Mouse (Mus musculus) limb, embryonic 14.5 days (tissue): ENCODE measurements around the gene Pi4k2b. TPM values are rescaled to one million over a fixed set of nuclear protein-coding genes. Genes with fewer than 3 reads are reported as not detected.

Source experiments
- ATAC-seq: fragments of 200-750 bp; cut with Nextera tagmentation; 2 replicates; pipeline ENCODE4 v1.8.0; 2017; ENCODE audit warnings: low read depth, moderate number of reproducible peaks, moderate TSS enrichment; ENCODE audit not compliant: low FRiP score
- DNase-seq: peaks from one replicate; pipeline ENCODE4 v3.0.0-alpha.2; 2015; ENCODE audit warnings: low spot score
- H3K27ac ChIP-seq: fragments of 300-500 bp; sonication (generic); replicated peaks from 2 replicates; pipeline ENCODE4 v1.5.1; 2014; ENCODE audit warnings: low read depth, mild to moderate bottlenecking, low read length, moderate library complexity, mixed read lengths
- H3K27me3 ChIP-seq: fragments of 300-500 bp; sonication (generic); 2 replicates; pipeline ENCODE4 v1.6.1; 2014; ENCODE audit warnings: low read length, mixed read lengths; ENCODE audit not compliant: control insufficient read depth, insufficient read depth
- H3K36me3 ChIP-seq: fragments of 300-500 bp; sonication (generic); 2 replicates; pipeline ENCODE4 v1.6.1; 2014; ENCODE audit warnings: mild to moderate bottlenecking, low read length, moderate library complexity, mixed read lengths; ENCODE audit not compliant: control insufficient read depth, insufficient read depth
- H3K4me1 ChIP-seq: fragments of 300-500 bp; sonication (generic); 2 replicates; pipeline ENCODE4 v1.6.1; 2014; ENCODE audit warnings: antibody characterized with exemption, low read length, mixed read lengths; ENCODE audit not compliant: control insufficient read depth, insufficient read depth
- H3K4me2 ChIP-seq: fragments of 300-500 bp; sonication (generic); replicated peaks from 2 replicates; pipeline ENCODE4 v1.6.1; 2014; ENCODE audit warnings: low read depth, mild to moderate bottlenecking, low read length, moderate library complexity; ENCODE audit not compliant: severe bottlenecking
- H3K4me3 ChIP-seq: fragments of 300-500 bp; sonication (generic); replicated peaks from 2 replicates; pipeline ENCODE4 v1.5.1; 2014; ENCODE audit warnings: low read length
- H3K9ac ChIP-seq: fragments of 300-500 bp; sonication (generic); 2 replicates; pipeline ENCODE4 v1.6.1; 2014; ENCODE audit warnings: mild to moderate bottlenecking, low read depth, low read length, moderate library complexity; ENCODE audit not compliant: severe bottlenecking
- H3K9me3 ChIP-seq: fragments of 300-500 bp; sonication (generic); 2 replicates; pipeline ENCODE4 v1.6.1; 2016; ENCODE audit warnings: low read length; ENCODE audit not compliant: control insufficient read depth
- POLR2A ChIP-seq: fragments of 200-500 bp; IDR thresholded peaks from 2 replicates; pipeline ENCODE4 v1.8.0; 2012; ENCODE audit warnings: inconsistent platforms, mild to moderate bottlenecking, moderate library complexity, borderline replicate concordance; ENCODE audit not compliant: insufficient read depth, insufficient read length; ENCODE audit errors: extremely low read depth
- whole genome bisulfite sequencing: fragments of 180-500 bp; shearing (Covaris S2); extraction: QIAGEN DNeasy Blood & Tissue Kit; methylation state at CpG from one replicate; pipeline ENCODE4 v1.1.7; 2014; 5-methylcytosine and 5-hydroxymethylcytosine counted together
- polyA plus RNA-seq, 2 experiments: library from polyadenylated mRNA; depleted of rRNA in 1 of 2; stranded (reverse) in 1 of 2; unstranded in 1 of 2; fragments of >200 nt; fragmentation: Nextera tagmentation in 1 of 2; extraction: Ambion mirVana in 1 of 2; gene quantifications; 2 replicates each; pipeline versions ENCODE4 v1.2.1 to v1.2.3; 2012 to 2014

Pi4k2b gene
- polyA plus RNA-seq, 2 experiments: 21.9 to 23.3 TPM

GRCm38 (mm10) chr5:52810446-52810845 lies 69.1 kb downstream of the Pi4k2b start:
- no peak overlapping the region for H3K9ac ChIP-seq
- no peak for DNase-seq
- H3K4me1 ChIP-seq: no peaks in the 10 kb centered on the region
- TF ChIP-seq POLR2A: no peak
- peaks cover 19% of the 10 kb centered on the region for H3K36me3 ChIP-seq
- no peak overlapping the region for H3K27ac ChIP-seq
- no peak overlapping the region for H3K4me2 ChIP-seq
- no peak overlapping the region for H3K4me3 ChIP-seq
- ATAC-seq: no peak
- 95% methylated on average over 6 of the region's 6 CpGs for WGBS
- H3K9me3 ChIP-seq: no peaks in the 10 kb centered on the region
- no peaks in the 10 kb centered on the region for H3K27me3 ChIP-seq

- ATAC-seq (no peak), DNase-seq (no peak)
- Histone ChIP-seq H3K9me3 (no peaks in the 10 kb centered on the region), H3K4me3 (no peak overlapping the region), H3K27ac (no peak overlapping the region), H3K36me3 (peaks cover 25% of the 10 kb centered on the region), H3K27me3 (no peaks in the 10 kb centered on the region), H3K9ac (no peak overlapping the region), H3K4me2 (no peak overlapping the region), H3K4me1 (no peaks in the 10 kb centered on the region)
- WGBS: 92% methylated on average over 14 of the region's 14 CpGs
- no peak for TF ChIP-seq POLR2A
Observed at GRCm38 (mm10) chr5:52811056-52811455, 69.7 kb downstream of the Pi4k2b start.

GRCm38 (mm10) chr5:52812456-52812855 lies 71.1 kb downstream of the Pi4k2b start:
- Histone ChIP-seq H3K9ac (no peak overlapping the region), H3K36me3 (peaks cover 37% of the 10 kb centered on the region), H3K4me2 (no peak overlapping the region), H3K27ac (no peak overlapping the region), H3K4me1 (no peaks in the 10 kb centered on the region), H3K9me3 (no peaks in the 10 kb centered on the region), H3K27me3 (no peaks in the 10 kb centered on the region), H3K4me3 (no peak overlapping the region)
- ATAC-seq (no peak), DNase-seq (no peak)
- WGBS: 80% methylated on average over 10 of the region's 10 CpGs
- no peak for TF ChIP-seq POLR2A

GRCm38 (mm10) chr5:52813312-52813711 lies 71.9 kb downstream of the Pi4k2b start:
- no peak for TF ChIP-seq POLR2A
- no peaks in the 10 kb centered on the region for H3K27me3 ChIP-seq
- no peak overlapping the region for H3K9ac ChIP-seq
- no peaks in the 10 kb centered on the region for H3K4me1 ChIP-seq
- no peak overlapping the region for H3K4me2 ChIP-seq
- no peak overlapping the region for H3K27ac ChIP-seq
- no peak for ATAC-seq
- no peak overlapping the region for H3K4me3 ChIP-seq
- H3K9me3 ChIP-seq: no peaks in the 10 kb centered on the region
- 86% methylated on average over 7 of the region's 7 CpGs for WGBS
- H3K36me3 ChIP-seq: peaks cover 35% of the 10 kb centered on the region
- no peak for DNase-seq

GRCm38 (mm10) chr5:52818676-52819075 lies 77.3 kb downstream of the Pi4k2b start:
- ATAC-seq (no peak), DNase-seq (no peak)
- Histone ChIP-seq H3K36me3 (peaks cover 40% of the 10 kb centered on the region), H3K27ac (no peak overlapping the region), H3K4me2 (no peak overlapping the region), H3K4me3 (no peak overlapping the region), H3K9ac (no peak overlapping the region), H3K27me3 (no peaks in the 10 kb centered on the region), H3K9me3 (no peaks in the 10 kb centered on the region), H3K4me1 (no peaks in the 10 kb centered on the region)
- TF ChIP-seq POLR2A: no peak
- 91% methylated on average over 7 of the region's 7 CpGs for WGBS

Other genes with a start within 250 kb of the Pi4k2b start
- gene Lgi2, start 175.1 kb upstream of the Pi4k2b start, polyA plus RNA-seq (2012; rRNA removed): 6.9 and 7.3 TPM in 2 replicates
- gene Lgi2, start 175.1 kb upstream of the Pi4k2b start, polyA plus RNA-seq (2014; fragmentation: Nextera tagmentation; extraction: Ambion mirVana): 3.6 and 3.7 TPM in 2 replicates
- 9.5 and 9.7 TPM in 2 replicates for gene Sepsecs, start 71.9 kb upstream of the Pi4k2b start, polyA plus RNA-seq (2012; rRNA removed)
- gene Sepsecs, start 71.9 kb upstream of the Pi4k2b start, polyA plus RNA-seq (2014; fragmentation: Nextera tagmentation; extraction: Ambion mirVana): 8.0 and 8.3 TPM in 2 replicates
- gene Zcchc4, start 33.8 kb downstream of the Pi4k2b start, polyA plus RNA-seq (2012; rRNA removed): 20.8 and 22.5 TPM in 2 replicates
- gene Zcchc4, start 33.8 kb downstream of the Pi4k2b start, polyA plus RNA-seq (2014; fragmentation: Nextera tagmentation; extraction: Ambion mirVana): 12.0 and 14.2 TPM in 2 replicates
- gene Anapc4, start 92.4 kb downstream of the Pi4k2b start, polyA plus RNA-seq (2012; rRNA removed): 115 and 149 TPM in 2 replicates
- 118 and 129 TPM in 2 replicates for gene Anapc4, start 92.4 kb downstream of the Pi4k2b start, polyA plus RNA-seq (2014; fragmentation: Nextera tagmentation; extraction: Ambion mirVana)